Mouse (Mus musculus) myocyte (in vitro differentiated cells): ENCODE measurements at regions not wholly inside any gene's neighbourhood (a gene's known extent, or its start where the extent isn't known, plus 50 kb on each side); places are given as distances from the start of the nearest gene placed in this dataset.

Experiments used
- H3K27me3 ChIP-seq: one replicate; pipeline ENCODE4 v1.6.1; 2011; ENCODE audit not compliant: control insufficient read depth, insufficient read depth, insufficient read length
- H3K36me3 ChIP-seq: one replicate; pipeline ENCODE4 v1.6.1; 2011; ENCODE audit not compliant: control insufficient read depth, insufficient read depth
- H3K4me2 ChIP-seq: one replicate; pipeline ENCODE4 v1.6.1; 2011; ENCODE audit warnings: low read depth, control low read depth
- H3K4me3 ChIP-seq: one replicate; pipeline ENCODE4 v1.5.1; 2011; ENCODE audit warnings: mild to moderate bottlenecking, control low read depth, moderate library complexity
- H3K79me2 ChIP-seq: one replicate; pipeline ENCODE4 v1.6.1; 2011; ENCODE audit not compliant: control insufficient read depth, insufficient read depth
- H3ac ChIP-seq: one replicate; pipeline ENCODE4 v1.6.1; 2011; ENCODE audit not compliant: control insufficient read depth, insufficient read length
- CEBPB ChIP-seq: IDR thresholded peaks from 2 replicates; pipeline ENCODE4 v1.6.1; 2011; ENCODE audit warnings: mild to moderate bottlenecking, moderate library complexity; ENCODE audit not compliant: poor library complexity, insufficient read depth, severe bottlenecking
- E2F4 ChIP-seq: IDR thresholded peaks from one replicate; pipeline ENCODE4 v1.6.1; 2011; ENCODE audit warnings: mild to moderate bottlenecking, control low read depth, moderate library complexity; ENCODE audit not compliant: insufficient read depth
- MAX ChIP-seq: IDR thresholded peaks from one replicate; pipeline ENCODE4 v1.6.1; 2011; ENCODE audit warnings: low read depth, mild to moderate bottlenecking, control low read depth
- MYOD1 ChIP-seq, 3 experiments: IDR thresholded peaks; one replicate each; pipeline ENCODE4 v1.6.1; 2011; ENCODE audit warnings: control low read depth in 2 of 3, low read depth in 2 of 3, mild to moderate bottlenecking in 2 of 3, moderate library complexity in 1 of 3; ENCODE audit not compliant: insufficient read length in 2 of 3, control insufficient read depth in 1 of 3
- MYOG ChIP-seq, 3 experiments: IDR thresholded peaks; one replicate each; pipeline ENCODE4 v1.6.1; 2011; ENCODE audit warnings: control low read depth in 2 of 3, low read depth in 2 of 3, mild to moderate bottlenecking in 2 of 3; ENCODE audit not compliant: insufficient read length in 2 of 3, control insufficient read depth in 1 of 3, insufficient read depth in 1 of 3
- POLR2A ChIP-seq: IDR thresholded peaks from one replicate; pipeline ENCODE4 v1.6.1; 2011; ENCODE audit warnings: low read depth, mild to moderate bottlenecking, control low read depth, moderate library complexity; ENCODE audit not compliant: insufficient read length
- POLR2AphosphoS2 ChIP-seq: IDR thresholded peaks from one replicate; pipeline ENCODE4 v1.6.1; 2011; ENCODE audit warnings: low read depth, control low read depth; ENCODE audit not compliant: insufficient read length
- REST ChIP-seq: IDR thresholded peaks from one replicate; pipeline ENCODE4 v1.6.1; 2011; ENCODE audit warnings: mild to moderate bottlenecking, control low read depth, moderate library complexity; ENCODE audit not compliant: insufficient read depth, insufficient read length
- SRF ChIP-seq: IDR thresholded peaks from one replicate; pipeline ENCODE4 v1.6.1; 2011; ENCODE audit warnings: low read depth; ENCODE audit not compliant: control insufficient read depth, insufficient read length
- TCF12 ChIP-seq: IDR thresholded peaks from one replicate; pipeline ENCODE4 v1.6.1; 2011; ENCODE audit warnings: mild to moderate bottlenecking, control low read depth; ENCODE audit not compliant: poor library complexity, insufficient read depth, severe bottlenecking
- TCF3 ChIP-seq: IDR thresholded peaks from one replicate; pipeline ENCODE4 v1.6.1; 2011; ENCODE audit warnings: low read depth, control low read depth; ENCODE audit not compliant: insufficient read length
- USF1 ChIP-seq: IDR thresholded peaks from one replicate; pipeline ENCODE4 v1.6.1; 2011; ENCODE audit warnings: low read depth, mild to moderate bottlenecking, control low read depth, moderate library complexity

DNA sequence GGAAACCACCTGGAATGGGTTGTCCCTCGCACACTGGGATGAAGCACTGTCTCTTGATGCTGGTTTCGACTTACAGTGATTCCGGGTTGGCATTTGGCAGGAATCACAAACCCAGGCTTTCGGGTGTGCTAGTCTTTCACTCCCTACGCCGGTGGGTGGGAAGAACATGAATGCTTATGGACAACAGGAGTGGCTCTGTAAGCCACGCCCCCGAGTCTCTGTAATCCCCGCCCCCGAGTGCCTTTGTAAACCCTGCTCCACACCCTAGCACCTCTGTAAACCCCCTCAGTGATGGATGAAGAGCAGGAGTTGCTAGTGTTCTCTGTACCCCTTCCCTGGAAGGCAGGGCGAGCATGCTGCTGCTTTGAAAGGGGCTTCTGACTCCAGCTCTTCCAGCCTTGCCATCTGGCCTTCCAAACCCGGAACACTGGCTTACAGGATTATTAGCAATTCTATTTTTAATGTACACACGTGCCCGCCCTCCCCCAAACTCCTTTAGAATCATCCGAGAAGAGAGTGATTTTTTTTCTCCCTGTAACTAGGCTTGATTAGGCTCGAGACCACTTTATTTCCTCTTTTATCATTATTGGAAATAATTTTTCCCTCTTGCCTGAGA lies 272.6 kb downstream of the Vrk1 start:
- TF ChIP-seq USF1, result no peak
- no peak for TF ChIP-seq TCF12
- no peak for TF ChIP-seq MYOG (IDR thresholded peaks at IDR 0.05; ENCODE audit: control insufficient read depth in 1 of 3, insufficient read depth in 1 of 3, insufficient read length in 2 of 3, low read depth in 2 of 3)
- no peak for TF ChIP-seq E2F4
- no peak for TF ChIP-seq CEBPB
- TF ChIP-seq REST, result no peak
- no peak for TF ChIP-seq MAX
- no peak for TF ChIP-seq TCF3
- TF ChIP-seq POLR2AphosphoS2, result no peak
- no peak for TF ChIP-seq SRF
- TF ChIP-seq MYOD1 (IDR thresholded peaks at IDR 0.05; ENCODE audit: control insufficient read depth in 1 of 3, insufficient read length in 2 of 3, low read depth in 2 of 3), result no peak
- Histone ChIP-seq H3K79me2 (no peaks in the 10 kb centered on the region), H3K4me3 (no peak overlapping the region), H3K36me3 (no peaks in the 10 kb centered on the region), H3ac (no peak overlapping the region), H3K27me3 (no peaks in the 10 kb centered on the region), H3K4me2 (no peak overlapping the region)

- Histone ChIP-seq H3ac (no peak overlapping the region), H3K4me3 (no peak overlapping the region), H3K4me2 (no peak overlapping the region), H3K79me2 (no peaks in the 10 kb centered on the region), H3K27me3 (no peaks in the 10 kb centered on the region), H3K36me3 (no peaks in the 10 kb centered on the region)
- TF ChIP-seq REST (no peak), TCF12 (no peak), MYOG (IDR thresholded peaks at IDR 0.05; ENCODE audit: control insufficient read depth in 1 of 3, insufficient read depth in 1 of 3, insufficient read length in 2 of 3, low read depth in 2 of 3) (no peak), POLR2A (no peak), CEBPB (no peak), MYOD1 (IDR thresholded peaks at IDR 0.05; ENCODE audit: control insufficient read depth in 1 of 3, insufficient read length in 2 of 3, low read depth in 2 of 3) (no peak), E2F4 (no peak), TCF3 (no peak), POLR2AphosphoS2 (no peak), USF1 (no peak)
Measured at GRCm38 (mm10) chr12:106284814-106285213, 274.8 kb downstream of the Vrk1 start.

- Histone ChIP-seq H3K4me2 (no peak overlapping the region), H3ac (no peak overlapping the region)
- TF ChIP-seq TCF3, result no peak
Measured at GRCm38 (mm10) chr12:106288791-106289515, 278.9 kb downstream of the Vrk1 start.

DNA sequence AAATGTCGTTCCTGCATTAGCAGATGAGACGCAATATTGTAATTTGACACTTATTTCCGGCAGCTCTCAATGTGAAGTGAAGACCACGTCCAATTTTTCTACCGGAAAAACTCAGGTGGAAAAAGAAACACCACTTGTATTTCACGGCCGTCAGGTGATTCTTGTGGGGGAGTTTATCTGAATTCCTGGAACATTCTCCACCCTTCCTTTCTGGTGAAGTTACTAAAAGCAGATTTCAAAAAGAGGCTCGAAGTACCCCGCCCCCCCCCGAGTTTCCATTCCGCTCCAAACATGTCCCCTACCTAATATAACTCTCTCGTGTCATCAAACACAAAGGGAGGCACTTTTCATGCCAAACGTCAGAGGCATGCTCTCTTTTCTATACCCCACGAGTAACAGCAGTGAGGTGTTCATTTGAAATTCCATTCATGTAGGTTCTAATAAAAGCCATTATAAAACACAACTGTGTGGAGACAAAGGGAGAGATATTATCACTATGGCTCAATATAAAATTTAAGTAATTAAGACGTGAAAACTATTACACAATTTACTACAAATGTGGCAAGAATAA lies 281.5 kb downstream of the Vrk1 start:
- TF ChIP-seq MYOD1 (IDR thresholded peaks at IDR 0.05; ENCODE audit: control insufficient read depth in 1 of 3, insufficient read length in 2 of 3, low read depth in 2 of 3), result no peak
- TF ChIP-seq CEBPB, result no peak
- TF ChIP-seq E2F4, result no peak
- no peak for TF ChIP-seq POLR2AphosphoS2
- no peak for TF ChIP-seq TCF12
- TF ChIP-seq USF1, result no peak
- no peak for TF ChIP-seq REST
- H3K4me3 ChIP-seq, result no peak overlapping the region
- H3K36me3 ChIP-seq, result no peaks in the 10 kb centered on the region
- no peak overlapping the region for H3K4me2 ChIP-seq
- H3ac ChIP-seq, result no peak overlapping the region
- H3K27me3 ChIP-seq, result no peaks in the 10 kb centered on the region
- H3K79me2 ChIP-seq, result no peaks in the 10 kb centered on the region

More at GRCm38 (mm10) chr12:106288791-106289515, 278.9 kb downstream of the Vrk1 start:
- H3K79me2 ChIP-seq, result no peaks in the 10 kb centered on the region
- no peak overlapping the region for H3K4me3 ChIP-seq
- H3K36me3 ChIP-seq, result no peaks in the 10 kb centered on the region
- no peaks in the 10 kb centered on the region for H3K27me3 ChIP-seq

GRCm38 (mm10) chr12:106293117-106293516 lies 283.1 kb downstream of the Vrk1 start:
- Histone ChIP-seq H3ac (no peak overlapping the region), H3K4me3 (no peak overlapping the region), H3K79me2 (no peaks in the 10 kb centered on the region), H3K36me3 (no peaks in the 10 kb centered on the region), H3K27me3 (no peaks in the 10 kb centered on the region), H3K4me2 (no peak overlapping the region)
- TF ChIP-seq MYOG (IDR thresholded peaks at IDR 0.05; ENCODE audit: control insufficient read depth in 1 of 3, insufficient read depth in 1 of 3, insufficient read length in 2 of 3, low read depth in 2 of 3), result no peak
- TF ChIP-seq REST, result no peak
- no peak for TF ChIP-seq POLR2A
- TF ChIP-seq MAX, result no peak
- TF ChIP-seq CEBPB, result no peak
- no peak for TF ChIP-seq MYOD1 (IDR thresholded peaks at IDR 0.05; ENCODE audit: control insufficient read depth in 1 of 3, insufficient read length in 2 of 3, low read depth in 2 of 3)
- no peak for TF ChIP-seq E2F4
- TF ChIP-seq TCF3, result no peak
- TF ChIP-seq USF1, result no peak
- TF ChIP-seq TCF12, result no peak
- TF ChIP-seq POLR2AphosphoS2, result no peak
- TF ChIP-seq SRF, result no peak
